Mouse (Mus musculus) splenic B cell, adult 2 months (primary cell): ENCODE results near the gene Kdm4a.
A peak's percentile ranks its signal among the peaks of the same experiment; 100 is the strongest.

Experiments
- DNase-seq: peaks from one replicate; pipeline ENCODE4 v3.0.0-alpha.2; 2011; ENCODE audit warnings: low read depth, low spot score
- H3K27me3 ChIP-seq: 2 replicates; pipeline ENCODE4 v1.6.1; 2012; ENCODE audit warnings: mild to moderate bottlenecking, low read length, moderate library complexity, mixed read lengths; ENCODE audit not compliant: control insufficient read depth, poor library complexity, insufficient read depth, severe bottlenecking
- H3K36me3 ChIP-seq: 2 replicates; pipeline ENCODE4 v1.6.1; 2012; ENCODE audit warnings: mild to moderate bottlenecking, low read length, moderate library complexity, mixed read lengths; ENCODE audit not compliant: control insufficient read depth, poor library complexity, insufficient read depth, severe bottlenecking

Gene Kdm4a

DNA sequence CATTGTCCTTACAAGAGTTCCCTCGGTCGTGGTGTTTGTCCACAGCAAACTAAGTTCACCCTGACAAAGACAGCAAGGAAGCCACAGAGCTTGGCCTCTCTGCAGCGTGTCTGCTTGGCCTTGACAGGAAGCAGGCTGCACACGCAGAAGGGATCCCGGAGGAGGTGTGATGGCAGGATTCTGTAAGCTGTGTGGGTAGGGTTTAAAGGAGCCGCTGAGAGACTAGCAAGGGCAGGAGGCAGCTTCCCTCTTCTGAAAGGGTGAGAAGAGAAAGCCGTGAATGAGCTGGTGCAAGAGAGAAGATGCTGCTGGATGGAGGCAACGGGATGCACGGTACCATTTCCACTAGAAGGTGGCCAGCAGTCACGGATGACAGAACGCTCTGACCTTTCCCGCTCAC, 67.2 kb downstream of the Kdm4a start:
- Histone ChIP-seq H3K27me3 (no peaks in the 10 kb centered on the region), H3K36me3 (no peaks in the 10 kb centered on the region; the same call in 1 of the 2 replicates)
- DNase-seq, result no peak

DNA sequence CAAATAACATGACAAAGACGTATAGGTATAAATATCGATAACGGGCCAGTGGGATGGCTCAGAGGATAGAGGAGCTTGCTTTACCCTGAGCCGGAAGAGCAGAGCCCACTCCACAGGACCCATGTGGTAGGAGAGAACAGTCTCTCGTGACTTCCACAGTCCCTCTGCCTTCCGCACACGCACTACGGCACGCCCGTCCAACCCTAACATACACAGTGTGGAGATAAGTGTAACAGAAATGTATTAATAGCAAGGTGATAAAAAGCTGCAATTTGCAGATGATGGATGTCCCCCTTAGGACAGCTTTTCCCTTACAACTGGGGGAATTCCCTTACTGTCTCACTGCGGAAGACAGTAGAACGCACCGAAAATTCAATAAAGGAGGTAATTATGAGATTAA, 70.2 kb downstream of the Kdm4a start:
- no peaks in the 10 kb centered on the region for H3K27me3 ChIP-seq
- H3K36me3 ChIP-seq, result peaks cover 2% of the 10 kb centered on the region
- no peak for DNase-seq

GRCm38 (mm10) chr4:118108779-118109178, 71.1 kb downstream of the Kdm4a start:
- DNase-seq, result no peak
- Histone ChIP-seq H3K36me3 (peaks cover 2% of the 10 kb centered on the region), H3K27me3 (no peaks in the 10 kb centered on the region)

GRCm38 (mm10) chr4:118105256-118106053, 74.4 kb downstream of the Kdm4a start:
- H3K27me3 ChIP-seq, result no peaks in the 10 kb centered on the region
- no peak for DNase-seq
- H3K36me3 ChIP-seq, result peaks cover 2% of the 10 kb centered on the region; the same call in 1 of the 2 replicates

- Histone ChIP-seq H3K27me3 (no peaks in the 10 kb centered on the region), H3K36me3 (peaks cover 2% of the 10 kb centered on the region; the same call in 1 of the 2 replicates)
- DNase-seq, result no peak
These were observed 76.5 kb downstream of the Kdm4a start for GRCm38 (mm10) chr4:118103280-118103830.

DNA sequence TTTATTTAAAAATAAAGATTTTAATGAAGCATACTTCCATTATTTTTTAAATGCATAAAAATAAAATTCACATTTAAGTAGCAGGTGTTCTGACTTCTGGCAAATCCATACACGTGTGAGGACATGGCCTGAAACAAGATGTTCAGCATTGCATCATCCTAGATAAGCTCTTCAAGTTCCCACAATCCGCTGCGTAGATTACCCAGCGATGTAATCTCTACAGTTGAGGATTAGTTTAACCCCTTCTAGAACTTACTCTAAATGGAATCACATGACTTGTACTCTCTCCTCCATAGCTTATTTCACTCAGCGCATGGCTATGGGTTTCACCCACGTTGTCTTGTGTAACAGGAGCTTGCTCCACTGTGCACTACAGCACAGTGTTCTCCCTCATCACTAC, 78.3 kb downstream of the Kdm4a start:
- Histone ChIP-seq H3K36me3 (no peaks in the 10 kb centered on the region), H3K27me3 (no peaks in the 10 kb centered on the region)
- DNase-seq, result no peak

- DNase-seq, result no peak
- Histone ChIP-seq H3K36me3 (no peaks in the 10 kb centered on the region), H3K27me3 (no peaks in the 10 kb centered on the region)
These were observed 80.0 kb downstream of the Kdm4a start for GRCm38 (mm10) chr4:118099637-118100364.

GRCm38 (mm10) chr4:118098571-118098970, 81.3 kb downstream of the Kdm4a start:
- DNase-seq, result no peak
- no peaks in the 10 kb centered on the region for H3K27me3 ChIP-seq

DNA sequence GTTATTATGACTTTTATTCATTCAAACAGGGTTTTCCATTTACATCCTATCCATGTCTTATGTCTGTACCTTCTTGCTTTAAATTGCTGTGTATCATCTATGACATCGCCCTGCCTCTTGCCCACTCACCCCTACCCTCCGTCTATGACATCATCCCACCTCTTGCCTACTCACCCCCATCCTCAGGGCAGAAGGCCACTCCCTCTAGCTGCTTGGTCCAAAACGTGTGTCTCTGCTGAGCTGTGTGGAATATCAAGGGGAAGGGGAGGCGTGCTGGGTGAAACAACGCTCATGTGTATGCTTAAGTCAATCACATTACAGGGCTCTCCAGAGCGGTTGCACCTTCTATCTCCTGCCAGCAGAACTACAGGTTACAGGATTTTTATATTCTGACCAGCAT, 83.8 kb downstream of the Kdm4a start:
- no peaks in the 10 kb centered on the region for H3K27me3 ChIP-seq
- DNase-seq, result no peak
- no peaks in the 10 kb centered on the region for H3K36me3 ChIP-seq

More at GRCm38 (mm10) chr4:118098571-118098970, 81.3 kb downstream of the Kdm4a start:
- H3K36me3 ChIP-seq, result no peaks in the 10 kb centered on the region

DNA sequence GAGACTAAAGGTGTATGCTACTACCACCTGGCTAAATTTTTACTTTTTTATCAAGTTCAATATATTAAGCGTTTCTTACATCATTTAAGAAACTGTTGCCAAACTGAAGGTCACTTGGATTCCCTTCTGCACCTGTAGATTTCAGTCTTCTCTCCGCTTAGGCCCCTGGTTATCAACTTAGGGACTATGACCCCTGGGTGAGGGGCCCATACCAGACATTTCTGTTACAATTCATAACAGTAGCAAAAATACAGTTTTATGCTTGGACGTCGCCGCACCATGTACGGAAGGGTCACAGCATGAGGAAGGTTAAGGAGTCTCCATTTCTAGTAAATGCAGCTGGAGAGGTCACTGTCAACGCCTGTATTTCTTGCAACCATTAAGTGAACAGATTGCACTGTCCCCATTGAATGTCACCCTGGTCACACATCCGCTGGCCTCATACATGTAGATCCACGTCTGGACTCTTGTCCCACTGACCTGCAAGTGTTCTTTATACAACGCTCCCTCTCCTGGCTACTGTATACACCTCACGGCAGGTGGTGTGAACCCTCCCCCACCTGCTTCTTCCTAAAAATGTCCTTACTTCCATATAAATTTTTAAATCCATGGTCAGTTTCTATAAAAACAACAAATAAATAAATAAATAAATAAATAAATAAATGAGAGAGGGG, 86.9 kb downstream of the Kdm4a start:
- no peak for DNase-seq
- no peaks in the 10 kb centered on the region for H3K27me3 ChIP-seq
- no peaks in the 10 kb centered on the region for H3K36me3 ChIP-seq

DNA sequence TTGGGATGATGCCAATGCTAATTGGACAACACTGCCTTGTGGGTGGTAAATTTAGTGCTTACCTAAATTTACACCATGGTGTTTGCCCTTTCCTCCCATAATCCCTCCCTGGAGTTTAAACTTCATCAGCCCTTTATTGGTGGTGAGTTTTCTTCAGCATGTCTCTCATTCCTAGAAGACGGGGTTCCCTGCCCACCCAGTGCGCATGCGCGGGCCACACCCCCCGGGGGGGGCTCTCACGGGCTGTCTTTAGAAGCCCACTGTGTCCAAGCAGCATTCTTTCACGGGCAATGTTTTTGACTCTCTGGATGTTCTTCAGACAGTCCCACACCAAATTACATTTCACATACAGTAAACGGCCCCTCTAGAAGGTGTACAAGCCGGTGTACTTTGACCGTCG, 89.4 kb downstream of the Kdm4a start:
- DNase-seq, result no peak
- Histone ChIP-seq H3K27me3 (no peaks in the 10 kb centered on the region), H3K36me3 (no peaks in the 10 kb centered on the region)

DNA sequence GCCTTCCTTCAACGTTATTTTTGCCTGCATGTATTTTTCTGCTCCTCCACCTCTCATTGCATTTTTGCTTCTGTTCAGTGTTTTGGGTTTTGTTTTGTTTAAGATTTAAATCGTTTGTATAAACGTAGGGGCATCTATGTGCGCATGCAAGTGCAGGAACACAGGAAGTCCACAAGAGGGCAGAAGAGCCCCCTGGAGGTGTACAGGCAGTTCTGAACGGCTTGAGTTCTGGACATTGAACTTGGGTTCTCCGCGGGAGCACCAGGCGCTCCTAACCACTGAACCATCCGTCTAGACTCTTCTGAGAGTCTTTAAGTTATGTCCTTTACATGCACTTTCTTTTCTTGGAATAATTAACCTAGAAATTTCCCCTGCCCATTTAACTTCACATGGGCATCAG, 89.9 kb downstream of the Kdm4a start:
- H3K27me3 ChIP-seq, result no peaks in the 10 kb centered on the region
- DNase-seq, result peak; percentile 56
- no peaks in the 10 kb centered on the region for H3K36me3 ChIP-seq

GRCm38 (mm10) chr4:118088771-118089170, 91.1 kb downstream of the Kdm4a start:
- Histone ChIP-seq H3K36me3 (no peaks in the 10 kb centered on the region), H3K27me3 (no peaks in the 10 kb centered on the region)
- DNase-seq, result no peak
